Mouse (Mus musculus) intestine, embryonic 16.5 days (tissue): ENCODE measurements at regions not wholly inside any gene's neighbourhood (a gene's known extent, or its start where the extent isn't known, plus 50 kb on each side); places are given as distances from the start of the nearest gene placed in this dataset.

Experiments
- ATAC-seq: fragments of 200-750 bp; cut with Nextera tagmentation; 2 replicates; pipeline ENCODE4 v1.8.0; 2017; ENCODE audit warnings: moderate TSS enrichment, moderate library complexity
- H3K27ac ChIP-seq: fragments of 300-500 bp; sonication (generic); 2 replicates; pipeline ENCODE4 v1.5.1; 2014; ENCODE audit warnings: mild to moderate bottlenecking, low read length
- H3K27me3 ChIP-seq: fragments of 300-500 bp; sonication (generic); replicated peaks from 2 replicates; pipeline ENCODE4 v1.6.1; 2014; ENCODE audit warnings: low read length, control low read depth, mixed read lengths; ENCODE audit not compliant: control insufficient read depth, insufficient read depth
- H3K36me3 ChIP-seq: fragments of 300-500 bp; sonication (generic); 2 replicates; pipeline ENCODE4 v1.6.1; 2014; ENCODE audit warnings: low read length, control low read depth; ENCODE audit not compliant: control insufficient read depth, insufficient read depth
- H3K4me1 ChIP-seq: fragments of 300-500 bp; sonication (generic); 2 replicates; pipeline ENCODE4 v1.6.1; 2014; ENCODE audit warnings: low read length, control low read depth, mixed read lengths; ENCODE audit not compliant: control insufficient read depth, insufficient read depth
- H3K4me2 ChIP-seq: fragments of 300-500 bp; sonication (generic); 2 replicates; pipeline ENCODE4 v1.6.1; 2014; ENCODE audit warnings: low read depth, low read length, control low read depth
- H3K4me3 ChIP-seq: fragments of 300-500 bp; sonication (generic); 2 replicates; pipeline ENCODE4 v1.5.1; 2014; ENCODE audit warnings: mild to moderate bottlenecking, low read length
- H3K9ac ChIP-seq: fragments of 300-500 bp; sonication (generic); 2 replicates; pipeline ENCODE4 v1.6.1; 2014; ENCODE audit warnings: low read depth, low read length
- H3K9me3 ChIP-seq: fragments of 300-500 bp; sonication (generic); 2 replicates; pipeline ENCODE4 v1.6.1; 2016; ENCODE audit warnings: low read length, control low read depth; ENCODE audit not compliant: control insufficient read depth
- WGBS: fragments of 180-500 bp; shearing (Covaris S2); extraction: QIAGEN DNeasy Blood & Tissue Kit; methylation state at CpG from one replicate; pipeline ENCODE4 v1.1.7; 2014; 5-methylcytosine and 5-hydroxymethylcytosine counted together

DNA sequence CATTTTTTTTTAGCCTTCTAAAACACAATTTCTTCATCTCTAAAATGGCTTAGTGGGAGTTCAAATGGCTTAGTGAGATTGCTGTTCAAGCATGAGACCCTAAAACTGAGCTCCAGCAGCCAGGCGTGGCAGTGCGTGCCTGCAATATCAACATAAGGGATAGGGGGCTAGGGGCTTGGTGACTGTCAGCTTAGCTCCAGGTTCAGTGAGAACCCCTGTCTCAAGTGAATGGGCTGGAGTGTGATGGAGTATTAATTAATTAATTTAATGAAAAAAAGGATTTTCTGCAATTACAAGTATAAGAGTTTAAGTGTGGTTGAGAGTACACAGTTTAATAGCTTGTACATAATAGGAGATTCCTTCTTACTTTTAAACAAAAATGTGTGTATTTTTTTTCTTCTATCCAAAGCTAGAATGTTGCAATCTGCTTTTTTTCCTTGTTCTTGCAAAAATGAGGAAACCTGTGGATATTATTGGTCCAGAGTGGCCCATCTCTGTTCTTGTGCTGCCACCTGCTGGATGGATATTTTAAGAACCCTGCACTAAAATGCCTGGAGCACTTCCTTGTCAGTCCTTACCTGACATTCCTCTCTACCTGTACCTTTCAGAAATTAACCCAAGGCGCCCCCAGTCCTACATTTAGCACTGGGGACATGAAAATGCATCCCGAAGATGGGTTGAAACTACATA, 54.0 kb upstream of the Usp47 start:
- no peak overlapping the region for H3K9ac ChIP-seq
- no peaks in the 10 kb centered on the region for H3K36me3 ChIP-seq
- no peaks in the 10 kb centered on the region for H3K4me1 ChIP-seq
- peak; percentile 56; the same call in 1 of the 2 replicates for ATAC-seq
- H3K27me3 ChIP-seq, result no peaks in the 10 kb centered on the region
- WGBS, result 56% methylated on average over 4 of the region's 4 CpGs
- H3K4me3 ChIP-seq, result no peak overlapping the region
- no peak overlapping the region for H3K27ac ChIP-seq
- no peak overlapping the region for H3K4me2 ChIP-seq
- no peaks in the 10 kb centered on the region for H3K9me3 ChIP-seq

DNA sequence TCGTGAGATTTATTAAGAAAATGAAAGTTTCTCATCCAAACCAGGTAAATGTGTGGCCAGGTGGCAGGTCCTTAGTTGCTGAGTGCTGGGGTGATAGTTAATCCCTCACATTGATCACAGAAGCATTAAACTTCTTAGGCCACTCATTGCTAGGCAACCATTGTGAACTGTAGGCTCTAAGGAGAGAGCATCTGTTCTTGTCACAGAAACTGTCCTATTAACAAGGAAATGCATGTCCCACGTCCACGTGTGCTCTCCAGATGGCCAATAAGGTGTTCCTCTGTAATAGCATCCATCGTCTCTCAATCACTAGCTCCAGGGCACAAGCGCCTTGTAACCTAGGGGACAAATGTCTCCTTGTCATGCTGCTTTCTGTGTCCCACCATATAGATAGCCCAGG, 55.0 kb upstream of the Usp47 start:
- Histone ChIP-seq H3K4me2 (no peak overlapping the region), H3K9ac (no peak overlapping the region), H3K36me3 (no peaks in the 10 kb centered on the region), H3K4me1 (no peaks in the 10 kb centered on the region), H3K9me3 (no peaks in the 10 kb centered on the region), H3K4me3 (no peak overlapping the region), H3K27me3 (no peaks in the 10 kb centered on the region), H3K27ac (no peak overlapping the region)
- ATAC-seq, result no peak
- whole genome bisulfite sequencing, result 70% methylated on average over 5 of the region's 5 CpGs

DNA sequence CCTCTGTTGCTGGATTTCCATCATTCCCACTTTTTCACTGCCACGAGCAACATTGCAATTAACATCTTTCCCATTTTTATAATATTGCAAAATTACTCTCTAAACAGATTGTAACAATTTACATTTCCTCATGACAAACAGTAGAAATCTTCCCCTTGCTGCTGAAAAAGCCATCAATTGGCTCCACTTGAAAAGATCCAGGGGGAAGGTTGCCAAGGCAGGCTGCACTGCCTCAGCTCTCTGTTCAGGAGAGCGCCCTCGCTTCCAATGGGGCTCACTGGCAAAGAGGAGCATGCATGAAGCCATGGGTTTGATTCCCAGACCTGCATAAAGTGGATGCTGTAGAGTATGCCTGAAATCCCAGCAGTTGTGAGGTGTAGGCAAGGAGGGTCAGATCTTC, 56.6 kb upstream of the Usp47 start:
- Histone ChIP-seq H3K9ac (no peak overlapping the region), H3K36me3 (no peaks in the 10 kb centered on the region), H3K4me3 (no peak overlapping the region), H3K27ac (no peak overlapping the region), H3K27me3 (no peaks in the 10 kb centered on the region), H3K4me2 (no peak overlapping the region), H3K4me1 (no peaks in the 10 kb centered on the region), H3K9me3 (no peaks in the 10 kb centered on the region)
- no peak for ATAC-seq
- 82% methylated on average over 3 of the region's 3 CpGs for WGBS

DNA sequence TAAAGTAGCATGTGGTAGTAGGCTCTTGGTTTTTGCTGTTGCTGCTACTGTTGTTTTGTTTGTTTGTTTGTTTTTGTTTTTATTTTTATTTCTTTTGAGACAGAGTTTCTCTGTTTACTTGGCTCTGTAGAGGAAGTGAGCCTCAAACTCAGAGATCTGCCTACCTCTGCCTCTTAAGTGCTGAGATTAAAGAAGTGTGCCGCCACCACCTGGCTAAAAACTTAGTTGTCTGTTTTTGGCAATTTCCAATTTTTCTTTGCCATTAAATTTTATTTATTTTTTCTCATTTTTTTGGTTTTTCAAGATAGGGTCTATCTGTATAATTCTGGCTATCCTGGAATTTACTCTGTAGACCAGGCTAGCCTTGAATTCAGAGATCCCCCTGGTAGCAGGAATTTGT, 59.3 kb upstream of the Usp47 start:
- no peaks in the 10 kb centered on the region for H3K4me1 ChIP-seq
- H3K9ac ChIP-seq, result no peak overlapping the region
- H3K27me3 ChIP-seq, result no peaks in the 10 kb centered on the region
- H3K27ac ChIP-seq, result no peak overlapping the region
- ATAC-seq, result no peak
- H3K9me3 ChIP-seq, result no peaks in the 10 kb centered on the region
- no peaks in the 10 kb centered on the region for H3K36me3 ChIP-seq
- no peak overlapping the region for H3K4me2 ChIP-seq
- no peak overlapping the region for H3K4me3 ChIP-seq
- 97% methylated on average over 1 of the region's 1 CpGs for WGBS

DNA sequence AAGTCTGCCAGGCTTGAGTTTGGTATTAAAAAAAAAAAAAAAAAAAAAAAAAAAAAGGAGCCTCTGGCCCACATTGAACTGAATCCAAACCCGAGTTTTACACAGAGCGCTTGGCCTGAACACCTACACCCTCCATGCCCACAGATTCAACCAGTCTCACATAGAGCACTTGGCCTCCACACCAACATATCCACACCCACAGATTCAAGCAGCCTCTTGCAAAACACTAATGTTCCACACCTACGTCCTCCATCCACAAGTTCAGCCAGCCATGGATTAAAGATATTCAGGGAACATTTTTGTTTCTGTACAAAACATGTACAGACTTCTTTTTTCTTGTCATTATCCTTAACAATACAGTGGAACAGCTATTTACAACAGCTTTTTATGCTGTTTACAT, 63.3 kb upstream of the Usp47 start:
- Histone ChIP-seq H3K4me1 (no peaks in the 10 kb centered on the region), H3K27me3 (no peaks in the 10 kb centered on the region), H3K9me3 (no peaks in the 10 kb centered on the region), H3K36me3 (no peaks in the 10 kb centered on the region), H3K4me3 (no peak overlapping the region), H3K27ac (no peak overlapping the region), H3K4me2 (no peak overlapping the region), H3K9ac (no peak overlapping the region)
- no peak for ATAC-seq
- WGBS, result 91% methylated on average over 3 of the region's 3 CpGs

DNA sequence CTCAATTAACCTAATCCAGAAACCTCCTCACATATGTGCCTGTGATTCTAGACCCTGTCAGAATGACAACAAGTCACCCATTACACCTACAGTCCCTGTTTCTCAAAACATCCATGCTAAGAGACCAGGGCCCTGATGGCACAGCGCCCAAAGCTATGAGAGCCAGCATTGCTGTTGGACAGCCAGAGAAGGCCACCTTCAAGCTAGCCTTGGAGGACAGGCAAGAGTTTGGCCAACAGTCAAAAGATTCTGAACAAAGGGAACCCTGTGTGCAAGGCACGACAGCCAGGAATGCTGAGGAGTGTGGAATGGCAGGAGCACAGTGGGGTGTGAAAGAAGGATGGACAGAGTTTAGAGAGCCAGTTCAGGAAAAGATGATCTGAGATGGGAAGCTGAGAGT, 66.6 kb upstream of the Usp47 start:
- no peak for ATAC-seq
- 70% methylated on average over 2 of the region's 2 CpGs for WGBS
- Histone ChIP-seq H3K4me1 (no peaks in the 10 kb centered on the region), H3K4me3 (no peak overlapping the region), H3K27ac (no peak overlapping the region), H3K27me3 (no peaks in the 10 kb centered on the region), H3K36me3 (no peaks in the 10 kb centered on the region), H3K9ac (no peak overlapping the region), H3K4me2 (no peak overlapping the region), H3K9me3 (no peaks in the 10 kb centered on the region)

DNA sequence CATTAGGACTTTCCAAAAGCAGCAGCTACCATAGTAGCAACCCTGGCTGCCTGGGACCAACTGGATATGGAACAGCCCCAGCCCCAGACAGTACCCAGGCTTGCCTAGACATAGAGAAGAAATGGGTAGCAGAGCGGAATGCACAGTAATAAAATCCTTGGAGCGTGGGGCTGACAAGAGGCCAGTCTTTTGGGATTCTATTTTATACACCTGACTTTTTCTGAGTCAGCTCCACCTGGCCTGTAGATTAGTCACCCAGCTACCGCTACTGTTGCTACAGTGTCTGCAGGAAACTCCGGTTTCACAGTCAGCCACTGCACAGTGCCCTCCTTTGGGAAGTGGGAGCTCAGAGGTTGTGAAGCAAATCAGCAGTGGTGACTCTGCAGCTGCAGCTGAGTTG, 83.7 kb upstream of the Usp47 start:
- no peaks in the 10 kb centered on the region for H3K36me3 ChIP-seq
- no peaks in the 10 kb centered on the region for H3K9me3 ChIP-seq
- WGBS, result 80% methylated on average over 4 of the region's 4 CpGs
- no peak for ATAC-seq
- H3K4me2 ChIP-seq, result no peak overlapping the region
- H3K9ac ChIP-seq, result no peak overlapping the region
- 0 out of 2 replicates have a peak, but pooled peaks cover 3% of the 10 kb centered on the region for H3K4me1 ChIP-seq
- no peaks in the 10 kb centered on the region for H3K27me3 ChIP-seq
- H3K4me3 ChIP-seq, result no peak overlapping the region
- H3K27ac ChIP-seq, result no peak overlapping the region

DNA sequence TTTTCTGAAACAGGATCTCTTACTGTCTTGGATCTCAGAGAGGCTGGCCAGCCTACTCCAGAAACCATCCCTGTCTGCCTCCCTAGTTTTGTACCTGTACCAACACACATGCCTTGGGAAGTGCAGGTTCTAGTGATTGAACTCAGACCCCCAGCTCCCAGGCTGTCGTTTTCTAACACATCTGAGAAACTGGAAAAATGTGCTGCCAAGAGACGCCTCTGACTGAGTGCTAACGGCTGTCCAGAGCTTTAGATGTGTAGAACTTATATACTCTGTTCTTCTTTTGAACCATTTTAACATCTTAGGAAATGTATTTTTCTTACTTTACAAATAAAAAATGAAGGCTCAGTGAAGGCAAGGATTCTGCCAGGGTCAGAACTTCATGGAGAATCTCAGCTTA, 85.8 kb upstream of the Usp47 start:
- H3K4me2 ChIP-seq, result no peak overlapping the region
- no peak overlapping the region for H3K27ac ChIP-seq
- WGBS, result 74% methylated on average over 3 of the region's 3 CpGs
- no peak overlapping the region for H3K9ac ChIP-seq
- ATAC-seq, result no peak
- no peaks in the 10 kb centered on the region for H3K36me3 ChIP-seq
- no peaks in the 10 kb centered on the region for H3K27me3 ChIP-seq
- H3K4me1 ChIP-seq, result 0 out of 2 replicates have a peak, but pooled peaks cover 3% of the 10 kb centered on the region
- H3K9me3 ChIP-seq, result no peaks in the 10 kb centered on the region
- no peak overlapping the region for H3K4me3 ChIP-seq

DNA sequence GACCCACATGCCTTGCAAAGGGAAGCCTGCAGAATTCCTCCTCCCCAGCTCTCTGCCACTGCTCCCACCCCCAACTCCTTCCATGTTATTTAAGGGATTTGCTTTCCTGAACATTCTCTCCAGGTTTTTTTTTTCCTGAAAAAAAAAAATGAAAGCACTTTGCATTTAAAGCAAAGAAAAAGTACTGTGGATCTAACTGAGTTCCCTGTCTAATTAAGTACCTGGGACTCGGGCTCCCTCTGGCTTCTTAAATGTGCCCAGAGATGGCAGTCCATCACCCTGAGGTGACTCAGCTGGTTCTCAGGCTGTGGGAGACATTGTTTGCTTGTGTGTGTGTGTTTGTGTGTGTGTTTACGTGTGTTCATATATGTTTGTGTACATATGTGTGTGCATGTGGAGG, 86.2 kb upstream of the Usp47 start:
- H3K4me1 ChIP-seq, result 0 out of 2 replicates have a peak, but pooled peaks cover 3% of the 10 kb centered on the region
- H3K36me3 ChIP-seq, result no peaks in the 10 kb centered on the region
- H3K4me2 ChIP-seq, result no peak overlapping the region
- no peak overlapping the region for H3K9ac ChIP-seq
- no peaks in the 10 kb centered on the region for H3K27me3 ChIP-seq
- 83% methylated on average over 2 of the region's 2 CpGs for WGBS
- no peak for ATAC-seq
- no peaks in the 10 kb centered on the region for H3K9me3 ChIP-seq
- no peak overlapping the region for H3K27ac ChIP-seq
- no peak overlapping the region for H3K4me3 ChIP-seq

DNA sequence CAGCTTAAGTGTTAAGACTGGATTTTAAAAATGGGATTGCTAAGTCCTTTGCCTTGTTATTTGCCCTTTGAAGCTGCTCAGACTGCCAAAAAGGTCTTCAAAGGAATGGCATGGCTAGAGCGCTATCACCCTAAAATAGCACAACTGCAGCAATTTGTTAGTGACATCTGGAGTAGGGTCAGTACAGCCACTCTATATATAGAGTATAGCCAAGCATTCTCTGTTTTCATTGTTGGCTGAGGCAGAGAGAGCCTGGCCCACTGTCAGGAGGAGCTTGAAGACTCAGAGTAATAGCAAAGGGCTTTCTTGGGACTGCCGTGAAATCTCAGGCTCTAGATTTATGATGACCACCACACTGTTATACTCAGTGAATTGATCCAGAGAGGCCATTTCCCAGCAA, 90.6 kb upstream of the Usp47 start:
- Histone ChIP-seq H3K27me3 (no peaks in the 10 kb centered on the region), H3K36me3 (no peaks in the 10 kb centered on the region), H3K9ac (no peak overlapping the region), H3K9me3 (no peaks in the 10 kb centered on the region), H3K4me2 (no peak overlapping the region), H3K4me1 (no peaks in the 10 kb centered on the region), H3K27ac (no peak overlapping the region), H3K4me3 (no peak overlapping the region)
- WGBS, result 77% methylated on average over 2 of the region's 2 CpGs
- no peak for ATAC-seq
